Mouse (Mus musculus) cerebellum, adult 2 months (tissue): ENCODE data around the gene Ap3b1. TPM values are rescaled to one million over a fixed set of nuclear protein-coding genes. Genes with fewer than 3 reads are reported as not detected.
A peak's percentile ranks its signal among the peaks of the same experiment; 100 is the strongest.

Experiments used
- DNase-seq, 2 experiments: peaks; one replicate each; pipeline ENCODE4 v3.0.0; 2021
- H3K27ac ChIP-seq: fragments of 200-500 bp; 2 replicates; pipeline ENCODE4 v1.5.1; 2012; ENCODE audit warnings: low read length, control low read depth, inconsistent platforms; ENCODE audit not compliant: insufficient read depth
- H3K27me3 ChIP-seq: fragments of 200-500 bp; 2 replicates; pipeline ENCODE4 v1.6.1; 2012; ENCODE audit warnings: inconsistent platforms, mild to moderate bottlenecking, low read length, moderate library complexity; ENCODE audit not compliant: control insufficient read depth, insufficient read depth
- H3K4me1 ChIP-seq: fragments of 200-500 bp; 2 replicates; pipeline ENCODE4 v1.6.1; 2011; ENCODE audit warnings: low read length; ENCODE audit not compliant: control insufficient read depth, insufficient read depth
- H3K4me3 ChIP-seq: fragments of 200-500 bp; replicated peaks from 2 replicates; pipeline ENCODE3; 2011; ENCODE audit warnings: mild to moderate bottlenecking, low read depth, low read length, control low read depth; ENCODE audit not compliant: insufficient read depth
- CTCF ChIP-seq: fragments of 200-500 bp; IDR thresholded peaks from 2 replicates; pipeline ENCODE4 v1.5.1; 2011; ENCODE audit warnings: low read depth, mild to moderate bottlenecking, control low read depth, low read length, moderate library complexity, borderline replicate concordance; ENCODE audit not compliant: insufficient read depth
- POLR2A ChIP-seq: fragments of 200-500 bp; IDR thresholded peaks from 2 replicates; pipeline ENCODE4 v1.6.1; 2011; ENCODE audit warnings: low read length, control low read depth, borderline replicate concordance; ENCODE audit not compliant: insufficient read depth
- WGBS: fragments of 180-500 bp; shearing (Covaris S2); methylation state at CpG from one replicate; pipeline ENCODE4 v1.1.7; 2018; 5-methylcytosine and 5-hydroxymethylcytosine counted together
- polyA plus RNA-seq: library from polyadenylated mRNA; depleted of rRNA; stranded (reverse); fragments of >200 nt; gene quantifications from 2 replicates; pipeline ENCODE4 v1.2.3, GENCODE M21; 2012

Gene Ap3b1
- polyA plus RNA-seq, 1 experiment, result 33.0 TPM

DNA sequence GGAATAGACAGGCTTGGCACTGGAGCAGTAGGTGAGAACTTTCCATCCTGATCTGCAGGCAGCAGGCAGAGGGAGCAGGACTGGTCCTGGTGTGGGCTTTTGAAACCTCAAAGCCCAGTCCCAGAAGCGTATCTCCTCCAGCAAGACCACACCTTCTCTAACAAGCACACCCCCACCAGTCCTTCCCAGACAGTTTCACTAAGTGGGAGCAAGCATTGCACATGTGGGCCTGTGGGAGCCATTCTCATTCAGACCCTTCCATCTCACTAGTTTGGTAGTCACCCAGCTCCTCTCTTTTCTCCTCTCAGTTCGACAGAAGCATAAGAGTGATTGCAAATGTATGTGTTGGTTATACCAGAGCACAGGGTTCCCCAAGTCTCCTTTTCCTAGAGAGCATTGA is 5.6 kb downstream of the Ap3b1 start:
- Histone ChIP-seq H3K27ac (no peak overlapping the region), H3K27me3 (no peaks in the 10 kb centered on the region), H3K4me1 (no peaks in the 10 kb centered on the region), H3K4me3 (no peak overlapping the region)
- WGBS, result 95% methylated on average over 2 of the region's 2 CpGs
- TF ChIP-seq POLR2A, result no peak
- no peak for TF ChIP-seq CTCF
- no peak for DNase-seq

DNA sequence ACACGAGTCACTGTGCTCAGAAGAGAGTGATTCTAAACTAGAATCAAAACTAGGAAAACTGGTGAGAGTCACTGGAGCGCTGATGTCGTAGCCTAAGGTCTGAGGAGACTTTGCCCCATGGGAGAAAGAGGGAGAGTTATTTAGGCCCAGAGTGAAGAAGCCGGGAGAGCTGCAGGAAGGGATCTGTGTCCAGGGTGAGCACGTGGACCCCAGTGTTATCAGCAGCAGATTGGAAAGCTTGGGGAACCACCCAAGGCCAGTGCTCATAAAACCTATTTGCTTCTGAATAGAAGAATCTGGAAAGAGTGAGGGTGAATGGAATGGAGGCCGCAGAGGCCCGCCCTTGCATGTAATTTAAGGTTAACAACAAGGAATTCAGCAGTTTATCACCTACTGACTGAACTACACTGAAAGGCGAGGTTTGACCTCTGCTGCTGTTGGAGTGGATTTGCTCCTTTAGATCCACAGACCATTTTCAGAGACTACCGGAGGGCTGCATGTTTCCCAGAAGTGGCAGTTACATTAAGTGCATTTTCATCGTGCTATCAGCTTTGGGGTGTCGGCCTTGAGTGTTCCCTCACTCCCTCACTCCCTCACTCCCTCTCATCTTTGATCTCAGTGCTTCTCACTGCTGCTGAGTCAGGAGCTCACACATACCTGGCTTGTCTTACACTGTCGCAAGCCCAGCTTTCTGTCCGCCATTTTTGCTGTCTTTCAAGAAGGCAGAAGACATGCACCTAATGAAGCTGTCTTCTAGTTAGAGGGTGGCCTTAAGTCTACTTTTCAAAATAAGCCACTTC is 6.5 kb downstream of the Ap3b1 start:
- DNase-seq, result no peak
- Histone ChIP-seq H3K4me3 (no peak overlapping the region), H3K27me3 (no peaks in the 10 kb centered on the region), H3K27ac (no peak overlapping the region), H3K4me1 (no peaks in the 10 kb centered on the region)
- WGBS, result 94% methylated on average over 13 of the region's 13 CpGs
- no peak for TF ChIP-seq CTCF
- TF ChIP-seq POLR2A, result no peak

DNA sequence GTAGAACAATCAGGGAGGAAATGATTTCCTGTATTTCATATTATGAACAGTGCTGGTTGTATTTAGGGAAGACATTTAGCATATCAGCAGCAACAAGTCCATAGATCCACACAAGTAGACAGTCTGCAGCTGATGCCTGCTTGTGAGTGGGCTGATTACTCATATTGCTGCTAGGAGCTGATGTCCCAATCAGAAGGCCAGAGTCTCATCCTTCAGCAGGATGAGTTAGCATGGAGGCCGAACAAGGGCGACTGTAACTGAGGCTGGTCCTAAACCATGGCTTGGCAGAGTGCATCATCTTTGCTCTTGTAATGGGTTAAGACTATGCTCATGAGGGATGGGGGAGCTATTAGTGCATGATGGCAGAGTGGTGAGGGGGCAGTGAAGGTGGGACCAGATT is 9.1 kb downstream of the Ap3b1 start:
- TF ChIP-seq POLR2A (no peak), CTCF (no peak)
- H3K4me3 ChIP-seq, result no peak overlapping the region
- no peaks in the 10 kb centered on the region for H3K27me3 ChIP-seq
- DNase-seq, result no peak
- H3K27ac ChIP-seq, result no peak overlapping the region
- no peaks in the 10 kb centered on the region; the same call in 1 of the 2 replicates for H3K4me1 ChIP-seq
- 95% methylated on average over 2 of the region's 2 CpGs for WGBS

DNA sequence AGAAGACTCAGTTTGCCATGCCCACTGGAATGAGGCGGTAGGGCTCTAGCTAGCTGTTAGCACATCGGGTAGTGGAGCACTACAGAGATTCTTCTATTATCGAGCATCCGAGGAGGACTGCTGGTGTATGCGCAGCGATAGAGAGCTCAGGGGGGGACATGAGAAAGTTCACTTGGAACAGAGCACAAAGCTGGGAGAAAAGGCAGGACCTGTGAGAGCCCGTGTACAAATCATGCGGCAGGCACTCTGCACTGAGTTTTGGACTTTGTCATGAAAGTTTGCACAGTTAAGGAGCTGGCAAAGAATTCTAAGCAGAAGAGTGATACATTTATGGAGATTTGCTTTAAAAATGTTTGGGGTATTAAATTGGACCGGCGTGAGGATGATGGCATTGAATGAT is 11.8 kb downstream of the Ap3b1 start:
- H3K4me3 ChIP-seq, result no peak overlapping the region
- TF ChIP-seq POLR2A (no peak), CTCF (no peak)
- DNase-seq, result no peak
- peaks cover 8% of the 10 kb centered on the region for H3K4me1 ChIP-seq
- H3K27ac ChIP-seq, result no peak overlapping the region
- no peaks in the 10 kb centered on the region for H3K27me3 ChIP-seq
- WGBS, result 96% methylated on average over 10 of the region's 10 CpGs

DNA sequence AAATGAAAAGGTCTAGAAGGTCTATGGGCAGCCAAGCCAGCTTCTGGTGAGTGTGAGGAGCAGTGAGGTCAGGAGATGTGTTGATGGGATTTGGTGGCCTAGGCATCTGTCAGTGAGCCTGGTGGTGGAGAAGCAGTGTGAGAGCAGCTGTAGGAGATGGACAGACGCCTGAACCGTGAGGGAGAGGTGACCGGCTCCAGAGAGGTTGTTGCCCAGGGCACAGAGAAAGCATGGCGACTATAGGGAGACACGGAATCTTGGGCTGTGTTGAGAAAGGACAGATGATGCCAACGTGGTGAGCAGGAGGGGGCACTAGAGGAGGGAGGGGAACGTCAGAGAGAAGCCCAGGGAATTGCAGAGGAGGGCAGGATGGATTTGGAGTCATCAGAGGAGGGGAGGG is 13.3 kb downstream of the Ap3b1 start:
- no peak for DNase-seq
- Histone ChIP-seq H3K27me3 (no peaks in the 10 kb centered on the region), H3K4me3 (no peak overlapping the region), H3K27ac (no peak overlapping the region), H3K4me1 (peaks cover 16% of the 10 kb centered on the region)
- TF ChIP-seq POLR2A (no peak), CTCF (no peak)
- 82% methylated on average over 7 of the region's 7 CpGs for WGBS

DNA sequence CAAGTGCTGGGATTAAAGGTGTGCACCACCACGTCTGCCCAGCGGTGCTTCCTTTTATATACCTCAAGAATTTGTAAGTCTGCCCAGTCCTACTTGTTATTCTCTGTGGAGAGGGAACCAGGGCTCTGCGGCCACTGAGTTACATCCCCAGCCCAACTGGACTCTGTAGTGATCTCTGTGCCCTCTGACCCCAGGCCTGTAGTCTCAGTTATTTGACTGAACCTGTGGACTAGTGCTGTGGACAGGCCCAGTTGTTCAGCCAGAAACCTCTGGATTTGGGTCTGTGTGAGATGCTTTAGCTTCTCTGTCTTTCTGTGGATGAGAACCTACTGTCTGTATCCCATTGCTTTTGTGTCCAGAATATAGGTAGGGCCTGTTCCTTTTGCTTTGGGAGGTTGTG is 15.4 kb downstream of the Ap3b1 start:
- Histone ChIP-seq H3K4me3 (no peak overlapping the region), H3K27ac (no peak overlapping the region), H3K4me1 (peaks cover 16% of the 10 kb centered on the region), H3K27me3 (no peaks in the 10 kb centered on the region)
- DNase-seq, result no peak
- TF ChIP-seq POLR2A (no peak), CTCF (no peak)
- 98% methylated on average over 3 of the region's 3 CpGs for WGBS

DNA sequence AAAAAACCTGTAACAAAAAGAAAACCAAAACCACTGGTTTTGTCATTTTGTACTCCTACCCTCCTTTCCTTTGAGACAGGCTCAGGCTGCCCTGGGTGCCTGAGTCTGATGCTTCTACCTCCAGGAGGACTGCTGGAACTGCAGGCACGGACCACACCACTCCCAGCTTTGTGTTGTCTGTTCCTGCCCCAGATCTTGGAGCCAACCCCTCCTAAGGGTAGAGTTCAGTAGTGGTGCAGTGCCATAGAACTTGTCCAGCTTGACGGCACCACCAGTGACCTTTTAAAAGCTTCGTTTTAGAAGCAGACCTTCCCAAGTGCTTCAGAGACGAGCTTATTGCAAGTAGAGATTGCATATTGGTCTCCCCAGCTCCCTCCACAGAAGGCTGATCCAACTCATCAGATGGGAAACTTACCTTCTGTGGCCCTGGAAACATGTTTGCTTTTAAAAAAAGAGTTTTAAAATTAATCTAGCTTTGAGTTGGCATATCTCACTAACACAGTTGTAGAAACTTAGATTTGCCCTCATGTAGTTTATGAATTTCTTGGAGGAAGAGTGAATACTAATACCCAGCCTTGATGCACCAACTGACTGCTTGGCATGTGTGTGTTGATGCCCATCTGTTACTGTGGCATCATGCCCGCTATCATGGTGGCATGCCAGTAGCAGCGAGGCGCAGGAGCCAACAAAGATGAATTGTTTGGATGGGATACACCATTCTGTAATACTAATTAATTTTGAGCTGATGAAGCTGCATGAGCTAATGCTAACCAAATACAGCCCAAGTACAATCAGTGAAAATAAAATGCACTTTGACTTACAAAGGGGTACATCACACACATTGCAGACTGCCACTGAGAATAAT is 17.0 kb downstream of the Ap3b1 start:
- Histone ChIP-seq H3K4me1 (peaks cover 16% of the 10 kb centered on the region), H3K4me3 (peak overlapping the region; percentile 4), H3K27me3 (no peaks in the 10 kb centered on the region), H3K27ac (peak overlapping the region; percentile 42)
- TF ChIP-seq POLR2A (no peak), CTCF (no peak)
- DNase-seq, result peak; percentile 97 to 99
- 6% methylated on average over 7 of the region's 7 CpGs for WGBS

DNA sequence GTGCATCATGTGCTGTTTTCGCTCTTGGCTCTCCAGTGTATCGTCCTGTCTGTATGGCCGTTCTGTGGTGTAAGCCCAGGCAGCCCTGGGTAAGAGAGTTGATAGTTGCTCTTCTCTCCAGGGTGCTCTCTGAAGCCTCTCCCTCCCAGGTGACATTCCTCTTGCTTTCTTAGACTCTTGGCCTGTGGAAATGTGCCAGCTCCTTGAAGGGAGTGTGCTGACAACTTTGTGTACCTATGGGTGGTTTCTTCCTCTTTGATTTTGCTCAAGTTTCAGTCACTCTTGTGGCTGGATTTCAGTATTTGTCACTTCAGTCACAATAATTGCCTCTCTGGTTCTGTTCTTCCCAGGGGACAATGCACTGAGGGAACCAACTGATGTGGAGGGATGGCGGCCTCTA is 20.2 kb downstream of the Ap3b1 start:
- Histone ChIP-seq H3K4me1 (peaks cover 16% of the 10 kb centered on the region), H3K4me3 (no peak overlapping the region), H3K27ac (no peak overlapping the region), H3K27me3 (no peaks in the 10 kb centered on the region)
- no peak for DNase-seq
- 96% methylated on average over 4 of the region's 4 CpGs for WGBS
- TF ChIP-seq POLR2A (no peak), CTCF (no peak)
